Mouse (Mus musculus) heart, adult 2 months (tissue): ENCODE results near the gene Tanc2. TPM values are rescaled to one million over a fixed set of nuclear protein-coding genes. Genes with fewer than 3 reads are reported as not detected.

ENCODE experiments used
- DNase-seq, 2 experiments: peaks; one replicate each; pipeline ENCODE4 v3.0.0; 2021
- H3K27ac ChIP-seq: fragments of 200-600 bp; 2 replicates; pipeline ENCODE4 v1.8.1; 2022
- H3K27me3 ChIP-seq: fragments of 200-500 bp; 2 replicates; pipeline ENCODE4 v1.6.1; 2012; ENCODE audit warnings: mild to moderate bottlenecking, low read length, inconsistent platforms, mixed read lengths; ENCODE audit not compliant: control insufficient read depth, insufficient read depth
- H3K36me3 ChIP-seq: fragments of 200-500 bp; 2 replicates; pipeline ENCODE4 v1.6.1; 2012; ENCODE audit warnings: low read length, inconsistent platforms; ENCODE audit not compliant: control insufficient read depth, insufficient read depth
- H3K4me1 ChIP-seq: fragments of 200-500 bp; 2 replicates; pipeline ENCODE4 v1.6.1; 2011; ENCODE audit warnings: low read length; ENCODE audit not compliant: control insufficient read depth, insufficient read depth
- H3K4me3 ChIP-seq: fragments of 200-600 bp; 2 replicates; pipeline ENCODE4 v1.8.1; 2022
- H3K79me2 ChIP-seq: fragments of 200-500 bp; replicated peaks from 2 replicates; pipeline ENCODE4 v1.6.1; 2012; ENCODE audit warnings: mild to moderate bottlenecking, inconsistent platforms, low read length, moderate library complexity, mixed read lengths; ENCODE audit not compliant: control insufficient read depth, insufficient read depth
- H3K9ac ChIP-seq: fragments of 200-500 bp; 2 replicates; pipeline ENCODE4 v1.6.1; 2012; ENCODE audit warnings: low read depth, mild to moderate bottlenecking, control low read depth, inconsistent platforms, low read length, mixed read lengths
- CTCF ChIP-seq: fragments of 200-600 bp; IDR thresholded peaks from 2 replicates; pipeline ENCODE4 v1.8.1; 2022; ENCODE audit warnings: antibody characterized with exemption, mild to moderate bottlenecking, moderate library complexity
- EP300 ChIP-seq: fragments of 200-500 bp; IDR thresholded peaks from 2 replicates; pipeline ENCODE4 v1.6.1; 2011; ENCODE audit warnings: low read depth, low read length, control low read depth; ENCODE audit not compliant: insufficient read depth
- POLR2A ChIP-seq: fragments of 200-500 bp; IDR thresholded peaks from 2 replicates; pipeline ENCODE4 v1.6.1; 2011; ENCODE audit warnings: mild to moderate bottlenecking, low read depth, low read length, control low read depth; ENCODE audit not compliant: insufficient read depth
- WGBS: fragments of 180-500 bp; shearing (Covaris S2); methylation state at CpG from one replicate; pipeline ENCODE4 v1.1.7; 2018; 5-methylcytosine and 5-hydroxymethylcytosine counted together
- intact Hi-C: fragments of 180-260 bp; cut with DNase I; formaldehyde crosslinking; loops from one replicate; pipeline ENCODE4 v1.15.1; 2025
- microRNA-seq, 2 experiments: library from miRNA; unstranded; fragments of <30 nt; microRNA quantifications; one replicate each; pipeline ENCODE4 v1.2.0; 2021
- polyA plus RNA-seq: library from polyadenylated mRNA; depleted of rRNA; stranded (reverse); fragments of >200 nt; gene quantifications from 2 replicates; pipeline ENCODE4 v1.2.3, GENCODE M21; 2012; rRNA removed
- total RNA-seq, 2 experiments: library from RNA; stranded (reverse); gene quantifications; 2 replicates each; pipeline ENCODE4 v1.2.3; 2021

Gene Tanc2
- total and polyA plus RNA-seq, 3 experiments, result 3.5 to 15.2 (median 11.9) TPM

- Histone ChIP-seq H3K27ac (no peak overlapping the region), H3K36me3 (no peaks in the 10 kb centered on the region), H3K27me3 (no peaks in the 10 kb centered on the region), H3K9ac (no peak overlapping the region), H3K4me1 (no peaks in the 10 kb centered on the region), H3K79me2 (no peaks in the 10 kb centered on the region), H3K4me3 (no peak overlapping the region)
- no peak for DNase-seq
- 82% methylated on average over 2 of the region's 2 CpGs for WGBS
- TF ChIP-seq POLR2A, result no peak
- TF ChIP-seq EP300, result no peak
- TF ChIP-seq CTCF, result no peak
- intact Hi-C loops, result no loop called here
Measured at GRCm38 (mm10) chr11:105978232-105978631, 388.4 kb downstream of the Tanc2 start.

- Histone ChIP-seq H3K4me1 (no peaks in the 10 kb centered on the region), H3K27me3 (no peaks in the 10 kb centered on the region), H3K4me3 (no peak overlapping the region), H3K9ac (no peak overlapping the region), H3K79me2 (no peaks in the 10 kb centered on the region), H3K36me3 (no peaks in the 10 kb centered on the region), H3K27ac (no peak overlapping the region)
- 53% methylated on average over 5 of the region's 5 CpGs for WGBS
- TF ChIP-seq EP300 (no peak), CTCF (no peak), POLR2A (no peak)
- no peak for DNase-seq
- intact Hi-C loops, result no loop called here
Measured at GRCm38 (mm10) chr11:105978634-105979033, 388.8 kb downstream of the Tanc2 start.

Small RNAs within 50 kb of the gene (microRNA-seq; reads per million reads assigned to microRNA genes)
- gene Gm23990, result 0 reads per million in 2 experiments

Other genes starting within 250 kb of the Tanc2 start
- gene March10, start 133.3 kb upstream of the Tanc2 start, total RNA-seq, result not detected
- gene March10, start 133.3 kb upstream of the Tanc2 start, polyA plus RNA-seq, result 0.08 and 0.38 TPM in 2 replicates